Mouse (Mus musculus): ENCODE data around the gene Cyren.

Cyren gene

DNA sequence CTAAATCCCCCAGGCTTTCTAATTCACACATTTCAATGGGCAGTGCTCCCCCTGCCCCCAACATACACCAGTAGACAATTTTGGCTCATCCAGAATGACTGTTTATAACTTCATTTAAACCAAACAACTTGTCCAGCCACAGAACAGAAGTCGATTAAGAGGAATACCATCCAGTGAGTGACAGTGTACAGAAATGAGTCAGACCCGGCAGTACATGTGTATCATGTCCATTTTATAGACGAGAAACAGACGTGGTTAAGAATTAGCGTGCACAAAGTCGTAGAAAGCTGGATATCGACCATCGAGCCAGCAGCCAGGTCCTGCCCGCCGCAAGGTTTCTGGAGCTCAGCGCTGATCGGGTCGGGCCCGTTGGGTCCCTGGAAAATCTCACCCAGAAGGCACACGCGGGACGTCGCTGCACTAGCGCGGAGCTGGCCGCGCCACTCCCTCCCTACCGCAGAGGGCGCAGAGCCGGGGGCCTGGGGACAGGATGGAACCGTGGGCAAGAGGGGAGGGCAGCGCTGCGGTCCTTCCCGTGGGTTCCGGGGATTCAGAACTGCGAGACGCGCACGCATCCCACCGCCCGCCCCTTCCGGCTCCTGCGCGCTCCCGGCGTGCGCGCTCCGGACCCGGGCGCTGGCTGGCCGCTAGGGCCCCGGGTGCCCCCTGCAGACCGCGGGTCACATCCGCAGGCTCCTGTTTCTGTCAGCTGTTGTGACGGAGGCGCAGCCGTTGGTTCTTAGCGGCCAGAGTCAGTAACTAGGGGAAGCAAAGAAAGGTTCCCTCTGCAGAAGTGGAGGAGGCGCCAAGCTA, at the start of gene Cyren:
TSS of gene Cyren (minus strand) at position 552 of the 813 bp plus-strand sequence.
- DNase-seq = peak; percentile 95

DNA sequence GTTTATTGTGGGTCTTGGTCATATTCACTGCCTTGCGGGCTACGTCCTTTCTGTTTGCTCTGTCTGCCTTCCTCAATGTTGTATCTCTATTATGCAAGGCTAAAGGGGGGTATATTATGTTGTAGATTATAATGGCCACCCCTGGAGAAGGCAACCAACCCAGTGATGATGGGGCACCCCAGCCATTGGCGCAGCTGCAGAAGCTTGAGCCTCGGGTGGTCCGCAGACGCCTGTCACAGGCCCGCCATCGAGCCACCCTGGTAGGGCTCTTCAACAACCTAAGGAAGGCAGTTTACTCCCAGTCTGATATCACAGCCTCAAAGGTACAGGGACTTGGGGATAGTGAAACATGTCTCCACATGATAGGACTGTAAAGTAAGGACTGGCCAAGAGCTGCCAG, 49.7 kb upstream of the Cyren start:
- DNase-seq = no peak

DNA sequence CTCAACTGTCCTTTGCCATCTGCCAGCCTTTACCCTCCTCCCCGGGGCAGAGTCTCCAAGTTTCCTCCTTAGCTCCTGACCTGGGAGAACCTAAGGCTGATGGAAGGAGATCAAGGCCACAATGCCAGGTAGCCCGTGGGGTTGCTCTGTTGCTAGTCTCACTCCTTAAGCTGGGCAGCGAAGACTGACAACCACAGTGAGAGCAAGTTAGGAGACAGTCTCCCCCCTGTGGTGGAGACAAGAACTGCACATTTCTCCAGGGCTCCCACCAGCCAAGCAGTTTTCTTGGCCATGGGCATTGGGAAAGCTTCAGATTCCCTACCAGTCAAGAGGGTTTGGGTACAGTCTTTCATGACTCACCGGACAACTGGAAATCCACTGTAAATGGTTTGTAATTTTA, 49.3 kb upstream of the Cyren start:
- peak; percentile 78 for DNase-seq

DNA sequence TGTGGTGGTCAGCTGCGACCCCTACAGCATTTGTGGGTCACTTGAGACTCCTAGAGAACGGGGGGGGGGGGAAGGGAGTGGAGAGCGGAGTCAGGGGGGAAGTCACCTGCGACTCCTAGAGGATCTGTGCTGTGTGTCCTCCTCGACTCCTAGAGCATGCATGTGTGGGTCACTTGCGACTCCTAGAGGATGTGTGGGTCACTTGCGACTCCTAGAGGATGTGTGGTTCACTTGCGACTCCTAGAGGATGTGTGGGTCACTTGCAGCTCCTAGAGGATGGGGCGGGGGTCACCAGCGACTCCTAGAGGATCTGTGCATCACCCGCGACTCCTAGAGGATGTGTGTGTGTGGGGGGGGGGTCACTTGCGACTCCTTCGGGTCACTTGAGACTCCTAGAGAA, 44.1 kb upstream of the Cyren start:
- peak; percentile 81 for DNase-seq

DNA sequence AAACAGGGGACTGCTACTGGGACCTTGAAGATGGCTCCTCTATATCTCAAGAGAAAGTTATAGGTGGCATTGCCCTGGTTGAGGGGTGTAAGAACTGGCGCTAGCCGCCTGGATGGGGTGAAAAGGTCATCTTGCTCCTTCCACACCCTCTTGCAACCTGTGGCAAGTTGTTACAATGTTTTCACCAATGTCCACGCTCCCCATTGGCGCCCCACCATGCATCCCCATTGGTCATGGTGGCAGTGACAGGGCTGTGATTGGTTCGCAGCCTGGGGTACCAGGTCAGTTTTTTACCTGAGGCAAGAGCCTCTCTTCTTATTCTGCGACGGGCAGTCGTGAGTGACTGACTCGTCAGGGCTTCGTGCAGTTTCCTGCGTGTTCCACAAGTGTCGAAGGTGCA, 42.8 kb upstream of the Cyren start:
- no peak for DNase-seq

DNA sequence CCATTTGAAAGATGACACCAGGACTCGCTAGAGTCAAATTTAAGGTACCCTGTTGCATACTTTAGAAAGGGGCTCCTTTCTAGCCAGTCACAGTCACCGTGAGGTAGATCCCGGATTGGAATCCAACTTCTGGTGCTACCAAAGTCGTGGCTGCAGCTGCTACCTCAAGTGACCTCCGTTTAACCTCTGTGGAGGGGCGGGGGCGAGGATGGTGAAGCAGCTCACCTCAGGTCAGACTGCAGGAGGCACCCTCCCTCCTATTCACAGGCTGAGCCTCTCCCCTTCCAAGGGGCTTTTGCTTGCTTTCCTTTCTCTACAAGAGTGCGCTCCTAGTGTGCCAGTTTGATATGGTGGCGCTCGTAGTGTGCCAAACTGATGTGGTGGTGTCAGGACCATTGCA, 42.1 kb upstream of the Cyren start, which contains the start of gene Stra8:
TSS of gene Stra8 (plus strand) at position 208 of the 400 bp plus-strand sequence.
- no peak for DNase-seq

DNA sequence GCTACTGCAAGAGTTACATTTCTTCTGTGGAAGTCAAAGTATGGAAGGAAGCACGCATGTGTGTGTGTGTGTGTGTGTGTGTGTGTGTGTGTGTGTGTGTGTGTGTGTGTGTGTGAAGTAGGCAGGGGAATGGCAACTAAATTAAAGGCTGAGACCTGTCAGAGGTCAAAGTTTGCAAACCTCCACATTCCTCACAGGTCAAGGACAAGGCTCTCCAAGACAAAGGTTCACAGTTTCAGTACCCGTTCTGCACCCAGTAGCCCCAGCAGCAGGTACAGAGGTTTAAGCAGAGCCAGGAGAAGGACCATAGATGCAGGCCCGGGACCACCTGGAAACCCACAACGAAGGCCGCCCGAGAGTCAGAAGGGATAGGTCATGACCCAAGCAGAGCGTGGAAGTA, 41.3 kb upstream of the Cyren start:
- DNase-seq = no peak

DNA sequence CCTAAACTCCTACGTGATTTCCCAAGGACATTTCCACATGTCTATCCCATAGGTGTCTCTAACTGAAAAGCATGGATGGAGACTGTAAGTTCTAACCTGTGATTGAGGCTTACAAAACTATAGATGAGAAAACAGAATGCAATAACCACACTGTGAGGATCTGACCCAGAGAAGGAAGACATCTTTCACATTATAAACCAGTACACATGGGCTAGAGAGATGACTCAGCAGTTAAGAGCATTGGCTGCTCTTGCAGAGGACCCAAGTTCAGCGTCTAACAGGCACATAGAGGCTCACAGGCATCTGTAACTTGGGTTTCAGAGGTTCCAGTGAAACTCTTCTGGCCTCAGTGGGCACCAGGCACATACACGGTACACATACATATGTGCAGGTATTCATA, 36.6 kb upstream of the Cyren start:
- DNase-seq = no peak

DNA sequence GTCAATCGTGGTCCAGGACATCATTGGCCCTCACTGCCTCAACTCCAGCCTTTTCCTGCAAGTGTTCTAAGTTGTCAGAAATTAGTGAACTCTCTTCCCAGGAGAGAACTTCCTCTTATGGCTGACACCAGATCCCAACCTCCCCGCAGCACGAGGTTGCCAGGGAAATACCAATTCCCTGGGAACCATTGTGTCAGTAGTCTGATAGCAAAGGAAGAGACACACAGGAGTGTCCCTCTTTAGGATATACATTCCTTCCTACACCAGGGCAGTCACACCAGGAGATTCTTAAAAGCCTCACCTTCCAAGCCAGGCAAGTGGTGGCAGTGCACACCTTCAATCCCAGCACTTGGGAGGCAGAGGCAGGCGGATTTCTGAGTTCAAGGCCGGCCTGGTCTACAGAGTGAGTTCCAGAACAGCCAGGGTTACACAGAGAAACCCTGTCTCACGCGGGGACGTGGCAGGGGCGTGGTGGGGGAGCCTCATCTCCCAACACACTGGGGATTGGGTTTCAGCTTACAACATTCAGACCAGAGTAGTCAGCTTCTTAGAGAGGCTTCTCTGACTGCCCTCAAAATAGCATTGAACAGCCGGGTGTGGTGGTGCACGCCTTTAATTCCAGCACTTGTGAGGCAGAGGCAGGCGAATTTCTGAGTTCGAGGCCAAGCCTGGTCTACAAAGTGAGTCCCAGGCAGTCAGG, 35.6 kb upstream of the Cyren start:
- DNase-seq = no peak

DNA sequence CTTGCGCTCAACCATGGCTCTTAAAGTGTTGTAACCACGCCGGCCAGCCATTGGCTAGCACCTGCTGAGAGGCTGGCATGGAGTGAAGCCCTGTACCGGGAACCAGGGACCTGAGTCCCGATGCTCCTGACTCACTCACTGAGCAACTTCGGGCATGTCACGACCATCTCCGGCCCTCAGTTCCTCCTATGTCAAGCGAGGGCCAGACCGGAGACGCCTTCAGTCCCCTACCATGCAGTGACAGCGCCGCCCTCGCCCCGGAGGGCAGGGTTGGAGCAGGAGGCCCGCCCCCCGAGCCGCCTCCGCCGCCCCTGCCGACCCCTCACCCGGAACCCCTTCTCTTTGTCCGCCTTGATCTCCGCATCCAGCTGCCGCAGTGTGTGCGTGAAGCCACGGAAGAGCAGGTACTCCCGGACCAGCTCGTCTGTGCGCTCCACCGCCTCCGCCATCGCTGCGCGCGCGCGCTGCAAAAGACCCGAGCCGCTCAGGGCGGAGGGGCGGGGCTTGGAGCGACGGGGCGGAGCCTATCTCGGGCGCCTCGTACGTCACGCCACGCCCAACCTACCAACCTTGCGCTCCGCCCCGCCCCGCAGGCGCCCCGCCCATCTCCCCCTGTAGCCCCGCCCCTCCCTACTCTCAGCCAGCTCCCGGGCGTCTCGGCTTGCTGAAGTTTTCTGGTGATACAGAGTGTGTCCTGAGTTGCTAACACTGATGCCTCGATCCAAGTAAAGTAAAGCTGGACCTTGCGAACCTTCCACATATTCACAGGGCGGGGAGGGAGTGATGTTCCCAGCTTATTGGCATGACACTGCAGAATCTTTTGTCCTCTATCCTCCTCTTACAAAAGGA, 32.7 kb upstream of the Cyren start, which contains the start of gene Wdr91:
TSS of gene Wdr91 (minus strand) at position 506 of the 849 bp plus-strand sequence.
- DNase-seq = peak; percentile 94

DNA sequence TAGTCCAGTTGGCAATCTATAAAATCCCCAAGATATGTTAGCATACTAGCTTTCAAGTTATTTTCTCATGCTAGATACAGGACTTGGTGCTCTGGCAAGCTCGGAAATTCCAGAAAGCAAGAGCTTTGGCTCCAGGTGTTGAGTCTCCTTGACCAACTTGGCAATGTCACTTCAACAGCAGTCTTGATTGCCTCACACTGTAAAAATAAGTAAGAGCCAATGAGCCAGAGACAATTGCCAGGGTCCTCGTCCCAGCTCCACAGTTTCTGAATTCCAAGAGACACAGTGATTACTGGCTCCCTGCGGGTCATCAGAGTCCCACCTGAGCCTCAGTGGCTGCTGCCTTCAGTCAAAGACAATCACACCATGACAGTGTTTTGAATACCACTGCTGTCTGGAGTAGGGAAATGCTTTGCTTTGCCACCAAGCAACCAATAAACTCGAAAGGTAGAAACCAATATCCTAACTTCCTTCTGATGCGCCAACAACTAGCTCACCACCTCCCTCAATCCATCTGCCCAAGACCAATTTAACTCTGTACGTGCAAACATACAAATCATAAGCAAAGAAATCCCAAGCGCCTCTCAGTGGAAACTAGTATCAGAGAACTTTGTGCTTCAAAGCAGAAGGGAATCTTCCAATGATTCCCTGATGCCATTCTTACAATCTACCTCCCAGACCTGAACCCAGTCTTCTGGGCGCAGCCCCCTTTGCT, 31.9 kb upstream of the Cyren start:
- peak; percentile 53 for DNase-seq

DNA sequence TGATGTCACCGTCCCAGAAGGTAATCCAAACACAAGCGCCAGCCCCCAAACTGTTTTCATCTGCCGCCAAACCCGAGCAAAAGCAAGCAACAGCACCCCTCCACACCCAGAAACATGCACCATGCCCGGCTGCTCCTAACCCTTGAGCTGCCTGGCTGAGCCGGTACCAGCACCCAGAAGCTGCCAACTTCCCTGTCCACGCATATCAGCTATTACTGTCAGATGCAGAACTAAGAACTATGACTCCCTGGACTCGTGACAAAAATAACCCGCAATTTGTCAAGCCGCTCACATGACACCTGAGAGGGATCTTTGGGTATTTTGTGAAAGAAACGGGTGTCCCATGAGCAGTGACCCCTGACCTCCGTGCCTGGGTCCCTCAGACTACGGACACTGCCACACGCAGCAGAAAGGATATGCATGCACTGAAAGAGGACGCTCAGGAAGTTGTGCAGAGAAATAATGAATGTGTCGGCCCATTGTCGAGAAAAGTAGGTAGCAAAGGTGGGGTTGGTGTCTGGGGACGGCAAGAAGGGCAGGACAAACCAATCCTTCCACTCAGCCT, 29.9 kb upstream of the Cyren start:
- DNase-seq = peak; percentile 65

DNA sequence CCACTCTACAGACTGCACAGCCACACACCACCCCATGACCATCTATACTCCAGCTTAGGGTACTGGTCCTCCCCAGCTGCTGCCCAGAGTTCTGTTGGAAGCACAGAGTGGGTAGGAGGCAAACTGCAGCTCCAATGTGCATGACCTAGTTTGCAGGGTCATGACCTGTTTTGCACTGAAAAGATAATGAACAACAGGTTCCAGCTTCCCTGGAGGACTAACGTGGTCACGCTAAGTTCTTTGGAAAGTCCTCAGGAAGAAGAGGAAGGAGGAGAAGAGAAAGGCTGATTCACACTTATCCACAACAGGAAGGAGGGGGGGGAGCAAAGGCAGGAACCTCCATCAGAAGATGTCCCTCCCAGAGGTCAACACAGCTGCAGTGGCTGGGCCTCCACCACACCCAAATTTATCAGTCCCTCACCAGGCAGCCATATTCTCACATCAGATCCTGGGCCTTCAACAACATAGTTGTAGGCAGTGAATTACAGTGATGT, 29.3 kb upstream of the Cyren start:
- DNase-seq = peak; percentile 82

DNA sequence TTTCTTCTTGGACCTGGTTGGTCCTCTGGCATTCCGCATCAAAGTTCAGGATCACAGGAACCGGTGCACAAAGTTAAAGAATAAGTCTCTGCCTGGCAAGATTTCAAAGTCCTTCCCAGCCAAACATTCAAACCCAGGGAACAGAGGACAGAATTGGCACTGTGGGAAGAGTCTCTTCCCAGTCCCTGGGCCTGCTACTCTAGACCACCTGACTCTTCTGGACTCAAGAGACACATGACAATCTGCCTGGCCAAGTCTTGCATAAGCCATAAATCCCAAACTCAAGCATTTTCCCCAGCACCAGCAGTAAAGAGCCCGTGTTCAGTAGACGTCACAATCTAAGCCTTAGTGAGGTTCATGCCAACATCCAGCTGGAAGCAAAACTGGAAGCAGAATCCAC, 28.8 kb upstream of the Cyren start:
- DNase-seq = peak; percentile 96

DNA sequence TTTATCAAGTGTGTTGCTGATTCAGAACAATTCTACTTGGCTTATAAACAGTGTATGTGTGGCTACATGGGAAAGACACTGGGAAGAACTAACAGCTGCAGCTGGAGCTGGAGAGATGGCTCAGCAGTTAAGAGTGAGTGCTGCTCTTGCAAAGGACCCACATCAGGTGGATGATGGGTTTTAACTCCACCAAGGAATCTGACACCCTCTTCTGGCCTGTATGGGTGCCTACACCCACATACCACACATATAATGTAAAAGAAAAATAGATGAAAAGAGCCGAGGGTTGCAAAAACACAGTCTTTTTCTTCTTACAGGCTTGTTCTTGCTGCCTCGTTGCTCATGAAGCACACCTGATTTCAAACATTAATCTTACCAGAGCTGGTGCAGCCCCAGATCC, 28.3 kb upstream of the Cyren start:
- DNase-seq = peak; percentile 20

DNA sequence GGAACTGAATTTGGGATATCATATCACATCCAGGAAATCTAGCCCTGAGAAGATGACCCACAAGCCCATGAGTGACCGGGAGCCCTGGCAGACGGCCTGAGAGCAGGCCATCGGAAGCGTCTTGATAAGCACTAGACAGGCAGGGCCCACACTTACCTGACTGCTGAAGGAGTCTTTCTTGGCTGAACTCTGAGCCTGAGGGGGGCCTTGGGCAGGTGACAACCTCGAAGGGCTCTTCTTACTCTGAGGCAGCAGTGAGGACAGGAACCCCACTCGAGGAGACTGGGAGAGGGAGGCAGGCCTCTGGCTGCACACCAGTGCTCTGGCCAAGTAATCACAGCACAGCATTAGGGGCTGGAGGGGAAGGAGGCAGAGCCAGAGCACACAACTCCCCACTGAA, 26.5 kb upstream of the Cyren start:
- no peak for DNase-seq

DNA sequence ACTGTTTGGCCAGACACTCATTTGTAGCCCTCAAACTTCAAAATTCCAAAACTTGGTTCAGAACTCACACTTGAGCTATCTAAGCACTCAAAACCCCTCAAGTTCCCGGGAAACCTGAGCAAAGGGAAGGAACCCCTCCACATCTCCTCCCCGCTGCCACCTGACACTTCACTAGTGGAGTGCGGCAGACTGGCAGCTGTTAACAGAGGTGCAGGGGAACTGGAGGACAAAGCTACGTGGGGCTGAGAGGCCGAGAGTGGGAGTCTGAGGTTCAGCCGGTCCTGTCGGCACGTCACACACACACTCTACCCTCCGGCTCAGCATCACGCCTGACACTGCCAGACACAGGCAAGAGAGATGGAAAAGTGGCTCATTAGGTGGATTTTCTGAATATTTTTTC, 26.0 kb upstream of the Cyren start:
- DNase-seq = no peak

DNA sequence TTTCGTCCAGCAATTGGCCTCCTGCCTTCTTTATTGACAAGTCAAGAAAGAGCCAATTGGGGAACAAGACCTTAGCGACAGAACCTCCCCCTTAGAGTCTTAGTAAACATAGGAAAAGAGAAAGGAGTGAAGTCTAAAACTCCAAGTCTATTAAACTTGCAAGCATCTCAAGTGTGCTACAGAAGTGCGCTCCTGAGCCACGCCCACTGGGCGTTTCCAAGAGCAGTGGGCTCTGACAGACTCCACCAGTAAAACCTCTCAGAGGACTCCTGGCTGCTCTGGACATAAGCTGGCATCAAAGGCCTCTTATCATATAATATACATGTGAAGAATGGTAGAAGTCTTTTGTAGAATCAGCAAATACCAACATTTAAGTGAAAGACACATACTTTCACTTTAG, 25.6 kb upstream of the Cyren start:
- no peak for DNase-seq

DNA sequence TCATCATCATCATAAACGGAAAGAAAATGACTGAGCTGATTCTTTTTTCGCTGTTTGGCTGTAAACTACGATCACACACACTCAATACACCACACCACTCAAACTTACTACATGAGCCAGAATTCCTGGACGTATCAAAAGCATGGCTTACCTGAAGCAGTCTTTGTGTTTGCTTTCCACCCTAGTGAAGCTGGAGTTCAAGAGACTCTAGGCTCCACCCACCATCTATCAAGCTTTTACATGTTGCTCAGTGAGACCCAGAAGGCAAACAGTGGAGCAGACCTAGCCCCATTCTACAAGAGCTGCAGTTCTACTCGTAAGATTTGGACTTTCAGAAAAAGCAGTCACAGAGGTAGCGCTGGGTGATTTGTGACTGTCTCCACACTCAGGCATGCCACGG, 24.7 kb upstream of the Cyren start:
- peak; percentile 54 for DNase-seq

DNA sequence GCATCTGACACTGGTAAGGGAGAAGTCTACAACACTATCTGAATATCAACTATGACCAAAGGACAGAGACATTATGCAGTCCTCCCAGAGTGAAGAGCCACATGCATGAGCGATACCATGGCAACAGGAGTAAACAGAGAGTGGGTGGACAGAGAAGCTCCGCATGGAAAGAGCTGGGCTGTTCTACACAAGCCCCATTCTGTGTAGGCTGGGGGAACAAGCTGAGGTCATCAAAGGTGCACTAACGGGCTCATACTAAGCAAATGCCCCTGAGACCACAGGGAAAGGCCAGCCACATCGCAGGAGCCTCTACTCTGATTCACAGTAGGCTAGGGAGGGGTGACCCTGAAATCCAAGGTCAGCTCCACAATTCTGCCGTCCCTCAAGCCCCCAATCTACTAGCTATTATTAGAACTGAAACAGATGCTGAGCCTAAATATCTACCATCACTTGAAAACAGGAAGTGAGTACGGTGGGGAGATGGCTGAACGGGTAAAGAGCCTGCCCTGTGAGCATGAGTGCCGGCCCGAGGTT, 24.1 kb upstream of the Cyren start:
- DNase-seq = no peak

DNA sequence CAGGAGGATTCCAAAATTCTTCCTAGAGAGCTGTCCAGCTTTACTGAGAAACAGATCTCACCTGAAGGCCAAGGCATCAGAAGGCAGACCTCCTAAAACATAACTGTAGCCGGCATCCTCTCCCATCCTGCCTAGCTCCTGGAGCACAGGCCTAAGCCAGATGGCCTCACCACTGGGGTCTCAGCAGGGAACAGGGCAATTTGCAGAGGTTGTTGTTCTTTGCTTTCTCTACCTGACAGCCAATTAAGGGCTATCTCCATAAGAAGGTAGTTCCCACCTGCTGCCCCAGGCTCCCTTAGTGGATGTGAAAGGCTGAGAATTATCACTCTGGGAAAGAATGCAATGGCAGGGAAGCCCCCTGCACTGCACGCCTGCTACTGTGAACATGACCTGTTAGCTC, 23.1 kb upstream of the Cyren start:
- DNase-seq = no peak

DNA sequence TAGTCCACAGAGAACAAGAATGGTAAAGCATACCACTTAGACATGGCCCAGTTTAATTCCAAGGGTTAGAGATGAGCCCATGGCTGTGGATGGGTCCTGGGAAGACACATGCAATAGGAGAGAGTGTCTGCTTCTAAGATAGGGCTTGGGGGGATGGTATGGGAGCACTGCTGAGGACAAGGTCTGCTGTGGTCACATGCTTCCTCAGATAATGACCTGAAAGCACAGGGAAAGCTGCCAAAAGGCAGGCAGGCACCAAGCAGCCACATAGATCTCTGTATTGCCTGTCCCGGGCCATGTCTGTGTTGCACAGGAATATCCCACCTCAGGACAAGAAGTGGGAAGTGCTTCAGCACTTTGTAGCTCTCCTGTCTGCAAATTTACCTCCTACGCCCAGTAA, 21.3 kb upstream of the Cyren start:
- peak; percentile 87 for DNase-seq
